Mouse (Mus musculus): ENCODE data around the gene Atp8b4. TPM values are rescaled to one million over a fixed set of nuclear protein-coding genes. Genes with fewer than 3 reads are reported as not detected.

Atp8b4 gene
- polyA plus RNA-seq, 1 experiment, result not detected

GRCm38 (mm10) chr2:126420901-126421300 is 79.6 kb downstream of the Atp8b4 start:
- no peaks in the 10 kb centered on the region for H3K36me3 ChIP-seq (ENCODE audit: control insufficient read depth, insufficient read depth, low read length, poor library complexity, severe bottlenecking)
- no peaks in the 10 kb centered on the region for H3K27me3 ChIP-seq (ENCODE audit: control insufficient read depth, insufficient read depth, low read length, poor library complexity, severe bottlenecking)
- H3K4me3 ChIP-seq (ENCODE audit: low read depth, low read length), result no peak overlapping the region
- no peak overlapping the region for H3K9ac ChIP-seq (ENCODE audit: low read depth, poor library complexity, severe bottlenecking)
- no peak overlapping the region for H3K27ac ChIP-seq (ENCODE audit: insufficient read depth, low read length)
- H3K9me3 ChIP-seq (replicated peaks; ENCODE audit: control insufficient read depth, insufficient read depth, low read length, poor library complexity, severe bottlenecking), result no peaks in the 10 kb centered on the region
- TF ChIP-seq CTCF (IDR thresholded peaks at IDR 0.05; ENCODE audit: low read depth, low read length) (no peak), EP300 (IDR thresholded peaks at IDR 0.05; ENCODE audit: insufficient read depth, low read depth, low read length) (no peak), POLR2A (IDR thresholded peaks at IDR 0.05; ENCODE audit: insufficient read depth, low read length) (no peak)
- no peaks in the 10 kb centered on the region for H3K4me1 ChIP-seq (ENCODE audit: control insufficient read depth, insufficient read depth, low read length)

GRCm38 (mm10) chr2:126418916-126419315 is 81.6 kb downstream of the Atp8b4 start:
- no peak for TF ChIP-seq CTCF (IDR thresholded peaks at IDR 0.05; ENCODE audit: low read depth, low read length)
- no peaks in the 10 kb centered on the region for H3K27me3 ChIP-seq (ENCODE audit: control insufficient read depth, insufficient read depth, low read length, poor library complexity, severe bottlenecking)
- H3K4me1 ChIP-seq (ENCODE audit: control insufficient read depth, insufficient read depth, low read length), result no peaks in the 10 kb centered on the region
- no peaks in the 10 kb centered on the region for H3K36me3 ChIP-seq (ENCODE audit: control insufficient read depth, insufficient read depth, low read length, poor library complexity, severe bottlenecking)
- H3K9ac ChIP-seq (ENCODE audit: low read depth, poor library complexity, severe bottlenecking), result no peak overlapping the region
- no peaks in the 10 kb centered on the region for H3K9me3 ChIP-seq (replicated peaks; ENCODE audit: control insufficient read depth, insufficient read depth, low read length, poor library complexity, severe bottlenecking)
- no peak overlapping the region for H3K4me3 ChIP-seq (ENCODE audit: low read depth, low read length)
- H3K27ac ChIP-seq (ENCODE audit: insufficient read depth, low read length), result no peak overlapping the region

GRCm38 (mm10) chr2:126416772-126417171 is 83.7 kb downstream of the Atp8b4 start:
- Histone ChIP-seq H3K9ac (ENCODE audit: low read depth, poor library complexity, severe bottlenecking) (no peak overlapping the region), H3K36me3 (ENCODE audit: control insufficient read depth, insufficient read depth, low read length, poor library complexity, severe bottlenecking) (no peaks in the 10 kb centered on the region), H3K27me3 (ENCODE audit: control insufficient read depth, insufficient read depth, low read length, poor library complexity, severe bottlenecking) (no peaks in the 10 kb centered on the region), H3K27ac (ENCODE audit: insufficient read depth, low read length) (no peak overlapping the region), H3K9me3 (replicated peaks; ENCODE audit: control insufficient read depth, insufficient read depth, low read length, poor library complexity, severe bottlenecking) (no peaks in the 10 kb centered on the region), H3K4me3 (ENCODE audit: low read depth, low read length) (no peak overlapping the region), H3K4me1 (ENCODE audit: control insufficient read depth, insufficient read depth, low read length) (no peaks in the 10 kb centered on the region)
- TF ChIP-seq POLR2A (IDR thresholded peaks at IDR 0.05; ENCODE audit: insufficient read depth, low read length) (no peak), EP300 (IDR thresholded peaks at IDR 0.05; ENCODE audit: insufficient read depth, low read depth, low read length) (no peak), CTCF (IDR thresholded peaks at IDR 0.05; ENCODE audit: low read depth, low read length) (no peak)

- Histone ChIP-seq H3K9ac (ENCODE audit: low read depth, poor library complexity, severe bottlenecking) (no peak overlapping the region), H3K27me3 (ENCODE audit: control insufficient read depth, insufficient read depth, low read length, poor library complexity, severe bottlenecking) (no peaks in the 10 kb centered on the region), H3K27ac (ENCODE audit: insufficient read depth, low read length) (no peak overlapping the region), H3K9me3 (replicated peaks; ENCODE audit: control insufficient read depth, insufficient read depth, low read length, poor library complexity, severe bottlenecking) (no peaks in the 10 kb centered on the region), H3K4me3 (ENCODE audit: low read depth, low read length) (no peak overlapping the region), H3K36me3 (ENCODE audit: control insufficient read depth, insufficient read depth, low read length, poor library complexity, severe bottlenecking) (no peaks in the 10 kb centered on the region), H3K4me1 (ENCODE audit: control insufficient read depth, insufficient read depth, low read length) (no peaks in the 10 kb centered on the region)
- TF ChIP-seq POLR2A (IDR thresholded peaks at IDR 0.05; ENCODE audit: insufficient read depth, low read length), result no peak
- no peak for TF ChIP-seq CTCF (IDR thresholded peaks at IDR 0.05; ENCODE audit: low read depth, low read length)
- TF ChIP-seq EP300 (IDR thresholded peaks at IDR 0.05; ENCODE audit: insufficient read depth, low read depth, low read length), result no peak
Observed at GRCm38 (mm10) chr2:126415981-126416380, 84.5 kb downstream of the Atp8b4 start.

- Histone ChIP-seq H3K36me3 (ENCODE audit: control insufficient read depth, insufficient read depth, low read length, poor library complexity, severe bottlenecking) (no peaks in the 10 kb centered on the region), H3K9me3 (replicated peaks; ENCODE audit: control insufficient read depth, insufficient read depth, low read length, poor library complexity, severe bottlenecking) (no peaks in the 10 kb centered on the region), H3K27ac (ENCODE audit: insufficient read depth, low read length) (no peak overlapping the region), H3K4me3 (ENCODE audit: low read depth, low read length) (no peak overlapping the region), H3K4me1 (ENCODE audit: control insufficient read depth, insufficient read depth, low read length) (no peaks in the 10 kb centered on the region), H3K27me3 (ENCODE audit: control insufficient read depth, insufficient read depth, low read length, poor library complexity, severe bottlenecking) (no peaks in the 10 kb centered on the region), H3K9ac (ENCODE audit: low read depth, poor library complexity, severe bottlenecking) (no peak overlapping the region)
- TF ChIP-seq POLR2A (IDR thresholded peaks at IDR 0.05; ENCODE audit: insufficient read depth, low read length), result no peak
- no peak for TF ChIP-seq EP300 (IDR thresholded peaks at IDR 0.05; ENCODE audit: insufficient read depth, low read depth, low read length)
- TF ChIP-seq CTCF (IDR thresholded peaks at IDR 0.05; ENCODE audit: low read depth, low read length), result no peak
Observed at GRCm38 (mm10) chr2:126412759-126413158, 87.7 kb downstream of the Atp8b4 start.

GRCm38 (mm10) chr2:126399454-126399853 is 101.0 kb downstream of the Atp8b4 start:
- H3K4me3 ChIP-seq (ENCODE audit: low read depth, low read length), result no peak overlapping the region
- H3K4me1 ChIP-seq (ENCODE audit: control insufficient read depth, insufficient read depth, low read length), result no peaks in the 10 kb centered on the region
- H3K9ac ChIP-seq (ENCODE audit: low read depth, poor library complexity, severe bottlenecking), result no peak overlapping the region
- H3K27ac ChIP-seq (ENCODE audit: insufficient read depth, low read length), result no peak overlapping the region
- TF ChIP-seq CTCF (IDR thresholded peaks at IDR 0.05; ENCODE audit: low read depth, low read length) (no peak), EP300 (IDR thresholded peaks at IDR 0.05; ENCODE audit: insufficient read depth, low read depth, low read length) (no peak), POLR2A (IDR thresholded peaks at IDR 0.05; ENCODE audit: insufficient read depth, low read length) (no peak)
- no peaks in the 10 kb centered on the region for H3K36me3 ChIP-seq (ENCODE audit: control insufficient read depth, insufficient read depth, low read length, poor library complexity, severe bottlenecking)
- H3K9me3 ChIP-seq (replicated peaks; ENCODE audit: control insufficient read depth, insufficient read depth, low read length, poor library complexity, severe bottlenecking), result no peaks in the 10 kb centered on the region
- H3K27me3 ChIP-seq (ENCODE audit: control insufficient read depth, insufficient read depth, low read length, poor library complexity, severe bottlenecking), result no peaks in the 10 kb centered on the region

All from ES-Bruce4 (cell line).